Mouse (Mus musculus): ENCODE measurements around the gene I0C0044D17Rik. TPM values are rescaled to one million over a fixed set of nuclear protein-coding genes. Genes with fewer than 3 reads are reported as not detected.
A peak's percentile ranks its signal among the peaks of the same experiment; 100 is the strongest.
"Not testable (repeated sequence)": the region's sequence is repeated elsewhere in the genome, so short reads cannot be mapped to it uniquely, and the experiment has no call there.

The I0C0044D17Rik gene
- polyA plus RNA-seq, 1 experiment from 2014 or later: not detected

GRCm38 (mm10) chr4:98850485-98850884 is 26.8 kb upstream of the I0C0044D17Rik start:
- DNase-seq (ENCODE audit: low spot score); H3K27ac ChIP-seq (replicated peaks; ENCODE audit: low read depth, low read length); H3K4me1 ChIP-seq (ENCODE audit: control insufficient read depth, insufficient read depth, low read length); H3K9ac ChIP-seq (ENCODE audit: low read length); H3K4me2 ChIP-seq (ENCODE audit: low read depth, severe bottlenecking); H3K9me3 ChIP-seq (ENCODE audit: control insufficient read depth, low read length); ATAC-seq (ENCODE audit: insufficient number of reproducible peaks, low FRiP score, low TSS enrichment, low read depth); H3K27me3 ChIP-seq (ENCODE audit: control insufficient read depth, insufficient read depth, low read length); H3K36me3 ChIP-seq (ENCODE audit: control insufficient read depth, insufficient read depth, low read length); H3K4me3 ChIP-seq (ENCODE audit: low read depth, low read length): not testable (repeated sequence)
- WGBS: 88% methylated on average over 1 of the region's 1 CpGs

GRCm38 (mm10) chr4:98847120-98847885 is 23.7 kb upstream of the I0C0044D17Rik start:
- no peak overlapping the region for H3K4me2 ChIP-seq (ENCODE audit: low read depth, severe bottlenecking)
- H3K9me3 ChIP-seq (ENCODE audit: control insufficient read depth, low read length): no peaks in the 10 kb centered on the region
- H3K4me3 ChIP-seq (ENCODE audit: low read depth, low read length): no peak overlapping the region
- 66% methylated on average over 6 of the region's 6 CpGs for WGBS
- DNase-seq (ENCODE audit: low spot score) (no peak), ATAC-seq (ENCODE audit: insufficient number of reproducible peaks, low FRiP score, low TSS enrichment, low read depth) (no peak)
- H3K36me3 ChIP-seq (ENCODE audit: control insufficient read depth, insufficient read depth, low read length): no peaks in the 10 kb centered on the region
- H3K9ac ChIP-seq (ENCODE audit: low read length): no peak overlapping the region
- no peak overlapping the region for H3K27ac ChIP-seq (replicated peaks; ENCODE audit: low read depth, low read length)
- peaks cover 9% of the 10 kb centered on the region for H3K4me1 ChIP-seq (ENCODE audit: control insufficient read depth, insufficient read depth, low read length)
- no peaks in the 10 kb centered on the region for H3K27me3 ChIP-seq (ENCODE audit: control insufficient read depth, insufficient read depth, low read length)

GRCm38 (mm10) chr4:98846396-98846795 is 22.8 kb upstream of the I0C0044D17Rik start:
- Histone ChIP-seq H3K9me3 (ENCODE audit: control insufficient read depth, low read length) (no peaks in the 10 kb centered on the region), H3K36me3 (ENCODE audit: control insufficient read depth, insufficient read depth, low read length) (no peaks in the 10 kb centered on the region), H3K4me3 (ENCODE audit: low read depth, low read length) (no peak overlapping the region), H3K4me2 (ENCODE audit: low read depth, severe bottlenecking) (no peak overlapping the region), H3K27ac (replicated peaks; ENCODE audit: low read depth, low read length) (no peak overlapping the region), H3K27me3 (ENCODE audit: control insufficient read depth, insufficient read depth, low read length) (no peaks in the 10 kb centered on the region), H3K9ac (ENCODE audit: low read length) (no peak overlapping the region), H3K4me1 (ENCODE audit: control insufficient read depth, insufficient read depth, low read length) (peaks cover 9% of the 10 kb centered on the region)
- ATAC-seq (ENCODE audit: insufficient number of reproducible peaks, low FRiP score, low TSS enrichment, low read depth): no peak
- DNase-seq (ENCODE audit: low spot score): peak; percentile 35
- WGBS: 27% methylated on average over 3 of the region's 3 CpGs

DNA sequence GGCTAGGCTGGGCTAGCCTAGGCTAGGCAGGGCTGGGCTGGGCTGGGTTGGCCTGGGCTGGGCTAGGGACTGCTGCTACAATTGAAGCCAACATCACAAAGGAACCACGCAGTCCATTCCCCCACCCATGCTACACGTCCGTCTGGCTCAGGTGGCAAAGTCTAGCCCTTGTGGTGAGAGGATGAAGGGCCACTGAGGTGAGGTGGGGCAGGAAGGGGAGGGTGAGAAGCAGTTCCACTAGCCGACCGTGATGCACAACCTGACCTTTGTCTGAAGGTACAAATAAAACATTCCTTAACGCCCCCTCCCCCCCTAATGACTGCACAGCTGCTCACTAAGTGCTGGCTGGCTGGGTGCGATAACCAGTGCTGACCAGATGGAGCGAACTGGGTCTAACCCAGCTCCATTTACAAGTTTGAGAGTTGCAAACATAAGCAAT is 22.1 kb upstream of the I0C0044D17Rik start:
- DNase-seq (ENCODE audit: low spot score) (peak; percentile 52), ATAC-seq (ENCODE audit: insufficient number of reproducible peaks, low FRiP score, low TSS enrichment, low read depth) (peak; percentile 51; the same call in 1 of the 2 replicates)
- H3K27ac ChIP-seq (replicated peaks; ENCODE audit: low read depth, low read length): 0 out of 2 replicates have a peak overlapping the region, but pooled peaks have one; percentile 42
- H3K36me3 ChIP-seq (ENCODE audit: control insufficient read depth, insufficient read depth, low read length): no peaks in the 10 kb centered on the region
- H3K4me1 ChIP-seq (ENCODE audit: control insufficient read depth, insufficient read depth, low read length): peaks cover 9% of the 10 kb centered on the region
- H3K4me2 ChIP-seq (ENCODE audit: low read depth, severe bottlenecking): no peak overlapping the region
- no peak overlapping the region for H3K9ac ChIP-seq (ENCODE audit: low read length)
- WGBS: 38% methylated on average over 8 of the region's 8 CpGs
- H3K9me3 ChIP-seq (ENCODE audit: control insufficient read depth, low read length): no peaks in the 10 kb centered on the region
- H3K4me3 ChIP-seq (ENCODE audit: low read depth, low read length): no peak overlapping the region
- no peaks in the 10 kb centered on the region for H3K27me3 ChIP-seq (ENCODE audit: control insufficient read depth, insufficient read depth, low read length)

- no peak overlapping the region for H3K27ac ChIP-seq (replicated peaks; ENCODE audit: low read depth, low read length)
- no peak overlapping the region for H3K4me3 ChIP-seq (ENCODE audit: low read depth, low read length)
- no peaks in the 10 kb centered on the region for H3K36me3 ChIP-seq (ENCODE audit: control insufficient read depth, insufficient read depth, low read length)
- DNase-seq (ENCODE audit: low spot score) (no peak), ATAC-seq (ENCODE audit: insufficient number of reproducible peaks, low FRiP score, low TSS enrichment, low read depth) (no peak)
- no peaks in the 10 kb centered on the region for H3K27me3 ChIP-seq (ENCODE audit: control insufficient read depth, insufficient read depth, low read length)
- peaks cover 9% of the 10 kb centered on the region for H3K4me1 ChIP-seq (ENCODE audit: control insufficient read depth, insufficient read depth, low read length)
- 91% methylated on average over 4 of the region's 4 CpGs for WGBS
- H3K9me3 ChIP-seq (ENCODE audit: control insufficient read depth, low read length): no peaks in the 10 kb centered on the region
- H3K9ac ChIP-seq (ENCODE audit: low read length): no peak overlapping the region
- no peak overlapping the region for H3K4me2 ChIP-seq (ENCODE audit: low read depth, severe bottlenecking)
These were observed 21.6 kb upstream of the I0C0044D17Rik start for GRCm38 (mm10) chr4:98845201-98845600.

- H3K27me3 ChIP-seq (ENCODE audit: control insufficient read depth, insufficient read depth, low read length): no peaks in the 10 kb centered on the region
- no peak overlapping the region for H3K9ac ChIP-seq (ENCODE audit: low read length)
- H3K27ac ChIP-seq (replicated peaks; ENCODE audit: low read depth, low read length): no peak overlapping the region
- no peak overlapping the region for H3K4me3 ChIP-seq (ENCODE audit: low read depth, low read length)
- 73% methylated on average over 7 of the region's 7 CpGs for WGBS
- DNase-seq (ENCODE audit: low spot score) (no peak), ATAC-seq (ENCODE audit: insufficient number of reproducible peaks, low FRiP score, low TSS enrichment, low read depth) (no peak)
- no peaks in the 10 kb centered on the region for H3K36me3 ChIP-seq (ENCODE audit: control insufficient read depth, insufficient read depth, low read length)
- H3K4me1 ChIP-seq (ENCODE audit: control insufficient read depth, insufficient read depth, low read length): peaks cover 9% of the 10 kb centered on the region
- H3K9me3 ChIP-seq (ENCODE audit: control insufficient read depth, low read length): no peaks in the 10 kb centered on the region
- no peak overlapping the region for H3K4me2 ChIP-seq (ENCODE audit: low read depth, severe bottlenecking)
These were observed 20.4 kb upstream of the I0C0044D17Rik start for GRCm38 (mm10) chr4:98843906-98844597.

DNA sequence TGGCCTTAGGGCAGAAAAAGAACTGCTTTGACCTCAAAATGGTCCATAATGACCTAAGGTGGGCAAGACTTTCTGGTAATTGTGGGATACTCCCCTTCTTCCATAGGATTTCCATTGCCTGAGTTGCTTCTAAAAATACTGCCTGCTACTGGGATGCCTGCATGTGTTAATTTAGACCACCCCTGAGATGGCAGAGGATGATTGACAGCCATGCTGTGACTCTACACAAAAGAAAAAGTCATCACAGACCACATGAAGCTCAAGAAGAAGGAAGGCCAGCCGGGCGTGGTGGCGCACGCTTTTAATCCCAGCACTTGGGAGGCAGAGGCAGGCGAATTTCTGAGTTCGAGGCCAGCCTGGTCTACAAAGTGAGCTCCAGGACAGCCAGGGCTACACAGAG is 17.6 kb upstream of the I0C0044D17Rik start:
- WGBS: 96% methylated on average over 6 of the region's 6 CpGs
- not testable (repeated sequence) for H3K9me3 ChIP-seq (ENCODE audit: control insufficient read depth, low read length); H3K4me3 ChIP-seq (ENCODE audit: low read depth, low read length); H3K9ac ChIP-seq (ENCODE audit: low read length); ATAC-seq (ENCODE audit: insufficient number of reproducible peaks, low FRiP score, low TSS enrichment, low read depth); H3K4me2 ChIP-seq (ENCODE audit: low read depth, severe bottlenecking); DNase-seq (ENCODE audit: low spot score); H3K36me3 ChIP-seq (ENCODE audit: control insufficient read depth, insufficient read depth, low read length); H3K27me3 ChIP-seq (ENCODE audit: control insufficient read depth, insufficient read depth, low read length); H3K4me1 ChIP-seq (ENCODE audit: control insufficient read depth, insufficient read depth, low read length); H3K27ac ChIP-seq (replicated peaks; ENCODE audit: low read depth, low read length)

GRCm38 (mm10) chr4:98840526-98840925 is 16.9 kb upstream of the I0C0044D17Rik start:
- Histone ChIP-seq H3K4me2 (ENCODE audit: low read depth, severe bottlenecking) (no peak overlapping the region), H3K27me3 (ENCODE audit: control insufficient read depth, insufficient read depth, low read length) (no peaks in the 10 kb centered on the region), H3K4me3 (ENCODE audit: low read depth, low read length) (no peak overlapping the region), H3K9ac (ENCODE audit: low read length) (no peak overlapping the region), H3K9me3 (ENCODE audit: control insufficient read depth, low read length) (no peaks in the 10 kb centered on the region), H3K27ac (replicated peaks; ENCODE audit: low read depth, low read length) (no peak overlapping the region), H3K36me3 (ENCODE audit: control insufficient read depth, insufficient read depth, low read length) (no peaks in the 10 kb centered on the region), H3K4me1 (ENCODE audit: control insufficient read depth, insufficient read depth, low read length) (peaks cover 1% of the 10 kb centered on the region)
- 79% methylated on average over 6 of the region's 6 CpGs for WGBS
- DNase-seq (ENCODE audit: low spot score) (no peak), ATAC-seq (ENCODE audit: insufficient number of reproducible peaks, low FRiP score, low TSS enrichment, low read depth) (no peak)

Data from limb, embryonic 11.5 days (tissue).